Mouse (Mus musculus): Measurements from ENCODE around the gene Vps8. TPM values are rescaled to one million over a fixed set of nuclear protein-coding genes. Genes with fewer than 3 reads are reported as not detected.

Vps8 gene
- polyA plus RNA-seq (2021; fragmentation: Nextera tagmentation) = 12.7 and 13.7 TPM in 2 replicates
- long read RNA-seq, experiment 1, full-length matches to known transcripts = 57 of 103 reads
- long read RNA-seq, experiment 1, partial matches to known transcripts = 25 of 103 reads
- long read RNA-seq, experiment 1, other reads (novel, unspliced or antisense) = 21 of 103 reads
- long read RNA-seq, experiment 2, full-length matches to known transcripts = 3 of 23 reads
- long read RNA-seq, experiment 2, partial matches to known transcripts = 16 of 23 reads
- long read RNA-seq, experiment 2, other reads (novel, unspliced or antisense) = 4 of 23 reads

GRCm38 (mm10) chr16:21422645-21423545, at the start of gene Vps8:
TSS of gene Vps8 (plus strand) at chr16:21423118.

Other genes with a start within 250 kb of the Vps8 start
- gene Ephb3, start 218.4 kb upstream of the Vps8 start, polyA plus RNA-seq (2021; fragmentation: Nextera tagmentation) = 3.2 and 7.6 TPM in 2 replicates